Comparison of ENCODE assay signal across 19 mouse cellular contexts in genomic region chr7:51694452-51694851, GRCm38 (mm10).
DNase-seq lines count a peak whose midpoint lies in the region; ATAC-seq and TF ChIP-seq lines count a peak whose summit lies in the region.
"Had no signal": no experiment of that assay in that cellular context is flagged by ENCODE, and none has a peak within 500 bp of the region (broad histone marks: within the 10 kb centered on the region; RNA-seq: fewer than 3 reads in every experiment).

No protein-coding gene starts in this region.

- DNase-seq in cerebellum, postnatal 10 days: peak; percentile 84 to 86
- DNase-seq in cerebellum, adult 11-12 months: no peak
- DNase-seq in midbrain, embryonic 10.5 days (ENCODE audit: low spot score): no peak
- no peak for DNase-seq in kidney, postnatal 25 days
- no peak for DNase-seq in frontal cortex, postnatal 14 days (ENCODE audit: low spot score in 2 of 2)
- DNase-seq in heart, adult 2 months: no peak
- DNase-seq: adrenal gland, postnatal 36 days; gastrocnemius, postnatal 25 days; heart, postnatal 36 days; kidney, adult 18-20 months; kidney, postnatal 14 days; lung, postnatal 10 days; thymus, adult 2 months had no signal

- no peak overlapping the region for H3K9ac ChIP-seq in midbrain, embryonic 12.5 days (replicated peaks)
- H3K9ac ChIP-seq in hindbrain, embryonic 16.5 days (ENCODE audit: low read depth, low read length): no peak overlapping the region
- no peak overlapping the region for H3K9ac ChIP-seq in heart, adult 2 months (ENCODE audit: low read depth, low read length)
- H3K9ac ChIP-seq: limb, embryonic 12.5 days; liver, embryonic 14.5 days had no signal

- peak overlapping the region; percentile 50 for H3K27ac ChIP-seq in midbrain, embryonic 12.5 days (replicated peaks)
- H3K27ac ChIP-seq in midbrain, embryonic 10.5 days (replicated peaks): no peak overlapping the region
- peak overlapping the region; percentile 52; the same call in 1 of the 2 replicates for H3K27ac ChIP-seq in hindbrain, embryonic 16.5 days (ENCODE audit: low read depth, low read length)
- no peak overlapping the region for H3K27ac ChIP-seq in heart, adult 2 months
- H3K27ac ChIP-seq: heart, embryonic 10.5 days; limb, embryonic 12.5 days; liver, embryonic 14.5 days had no signal

- no peak for TF ChIP-seq EP300 in heart, adult 2 months (IDR thresholded peaks at IDR 0.05; ENCODE audit: insufficient read depth, low read depth, low read length)

- H3K9me3 ChIP-seq in midbrain, embryonic 12.5 days: no peaks in the 10 kb centered on the region
- H3K9me3 ChIP-seq in midbrain, embryonic 10.5 days (replicated peaks): no peaks in the 10 kb centered on the region
- no peaks in the 10 kb centered on the region for H3K9me3 ChIP-seq in hindbrain, embryonic 16.5 days (ENCODE audit: control insufficient read depth, low read length)
- H3K9me3 ChIP-seq: heart, embryonic 10.5 days; limb, embryonic 12.5 days had no signal

- ATAC-seq in midbrain, embryonic 12.5 days (ENCODE audit: low FRiP score, low read depth): 0 out of 2 replicates have a peak, but pooled peaks have one; percentile 44
- ATAC-seq in hindbrain, embryonic 16.5 days: peak; percentile 65

- no peaks in the 10 kb centered on the region for H3K79me2 ChIP-seq in heart, adult 2 months (replicated peaks; ENCODE audit: control insufficient read depth, insufficient read depth, low read length)

- TF ChIP-seq CTCF in heart, adult 2 months (IDR thresholded peaks at IDR 0.05): no peak

- intact Hi-C loops in heart, adult 2 months (cut with DNase I): no loop called here

- 45% methylated on average over 4 of the region's 4 CpGs for WGBS in midbrain, embryonic 12.5 days
- WGBS in midbrain, embryonic 10.5 days: 67% methylated on average over 4 of the region's 4 CpGs
- WGBS in hindbrain, embryonic 16.5 days: 47% methylated on average over 4 of the region's 4 CpGs
- 76% methylated on average over 4 of the region's 4 CpGs for WGBS in heart, adult 2 months

- H3K27me3 ChIP-seq in midbrain, embryonic 12.5 days: no peaks in the 10 kb centered on the region
- H3K27me3 ChIP-seq in midbrain, embryonic 10.5 days (ENCODE audit: low read depth, poor library complexity, severe bottlenecking): no peaks in the 10 kb centered on the region
- H3K27me3 ChIP-seq in hindbrain, embryonic 16.5 days (replicated peaks; ENCODE audit: control insufficient read depth, insufficient read depth, low read length): no peaks in the 10 kb centered on the region
- H3K27me3 ChIP-seq in heart, adult 2 months (ENCODE audit: control insufficient read depth, insufficient read depth, low read length): no peaks in the 10 kb centered on the region
- H3K27me3 ChIP-seq: CH12.LX; limb, embryonic 12.5 days had no signal

- H3K4me2 ChIP-seq in midbrain, embryonic 12.5 days (replicated peaks): no peak overlapping the region
- no peak overlapping the region for H3K4me2 ChIP-seq in hindbrain, embryonic 16.5 days (ENCODE audit: low read length)
- H3K4me2 ChIP-seq: limb, embryonic 12.5 days had no signal

- H3K4me3 ChIP-seq in midbrain, embryonic 12.5 days: no peak overlapping the region
- H3K4me3 ChIP-seq in midbrain, embryonic 10.5 days: no peak overlapping the region
- H3K4me3 ChIP-seq in hindbrain, embryonic 16.5 days (ENCODE audit: low read length): no peak overlapping the region
- no peak overlapping the region for H3K4me3 ChIP-seq in heart, adult 2 months
- H3K4me3 ChIP-seq: heart, embryonic 10.5 days; limb, embryonic 12.5 days had no signal

- H3K36me3 ChIP-seq in midbrain, embryonic 12.5 days: no peaks in the 10 kb centered on the region
- H3K36me3 ChIP-seq in midbrain, embryonic 10.5 days: no peaks in the 10 kb centered on the region
- no peaks in the 10 kb centered on the region for H3K36me3 ChIP-seq in hindbrain, embryonic 16.5 days (ENCODE audit: control insufficient read depth, insufficient read depth, low read length)
- H3K36me3 ChIP-seq in heart, adult 2 months (ENCODE audit: control insufficient read depth, insufficient read depth, low read length): no peaks in the 10 kb centered on the region
- H3K36me3 ChIP-seq: heart, embryonic 10.5 days; limb, embryonic 12.5 days had no signal

- no peak for TF ChIP-seq POLR2A in heart, adult 2 months (IDR thresholded peaks at IDR 0.05; ENCODE audit: insufficient read depth, low read depth, low read length)

- 0 out of 2 replicates have a peak, but pooled peaks cover 5% of the 10 kb centered on the region for H3K4me1 ChIP-seq in midbrain, embryonic 12.5 days
- no peaks in the 10 kb centered on the region for H3K4me1 ChIP-seq in midbrain, embryonic 10.5 days
- peaks cover 4% of the 10 kb centered on the region; the same call in 1 of the 2 replicates for H3K4me1 ChIP-seq in hindbrain, embryonic 16.5 days (ENCODE audit: control insufficient read depth, insufficient read depth, low read depth, low read length)
- no peaks in the 10 kb centered on the region for H3K4me1 ChIP-seq in heart, adult 2 months (ENCODE audit: control insufficient read depth, insufficient read depth, low read length)
- H3K4me1 ChIP-seq: heart, embryonic 10.5 days; limb, embryonic 12.5 days had no signal

Comparison
In these comparisons a context has a peak if more than half of its experiments do, and no peak if none do; other contexts are left out.
1. DNase-seq: peak in cerebellum, postnatal 10 days (2 of 2); none in cerebellum, adult 11-12 months (single experiment), midbrain, embryonic 10.5 days (single experiment), kidney, postnatal 25 days (0 of 2), frontal cortex, postnatal 14 days (0 of 2) and heart, adult 2 months (0 of 2).
2. H3K27ac ChIP-seq: peak in midbrain, embryonic 12.5 days (single experiment) and hindbrain, embryonic 16.5 days (single experiment); none in midbrain, embryonic 10.5 days (single experiment) and heart, adult 2 months (single experiment).